ENCODE assay signal across 26 mouse cellular contexts in the genomic region with DNA sequence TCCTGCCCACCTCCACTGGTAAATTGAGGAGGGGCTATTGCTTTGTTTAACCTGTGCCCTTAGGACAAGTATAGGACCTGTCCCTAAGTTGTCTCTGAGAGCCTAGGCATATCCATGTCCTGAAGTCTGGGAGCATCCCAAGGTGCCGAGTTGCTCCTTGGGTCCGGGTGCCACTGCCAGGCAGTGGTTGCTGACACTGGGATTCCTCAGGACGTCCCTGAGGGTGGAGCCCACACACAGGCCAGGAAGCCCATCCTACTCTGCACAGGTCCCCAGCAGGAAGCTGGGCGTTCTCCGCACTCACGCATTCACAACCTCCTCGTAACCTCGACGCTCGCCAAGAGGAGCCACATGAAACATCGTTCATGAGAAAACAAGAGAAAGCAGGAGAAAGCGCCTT. TPM values are rescaled to one million over a fixed set of nuclear protein-coding genes. Genes with fewer than 3 reads are reported as not detected.
"Had no signal": no experiment of that assay in that cellular context is flagged by ENCODE, and none has a peak within 500 bp of the region (broad histone marks: within the 10 kb centered on the region; RNA-seq: fewer than 3 reads in every experiment).

No protein-coding gene starts in this region.

- H3K4me1 ChIP-seq: lung, embryonic 15.5 days; megakaryocyte, embryonic 14.5 days; midbrain, embryonic 13.5 days; midbrain, embryonic 15.5 days; neural tube, embryonic 12.5 days; stomach, embryonic 15.5 days had no signal

- H3K27ac ChIP-seq: lung, embryonic 15.5 days; macrophage; midbrain, embryonic 13.5 days; midbrain, embryonic 15.5 days; neural tube, embryonic 12.5 days; stomach, embryonic 15.5 days; stomach, postnatal 0 days had no signal

- H3K4me2 ChIP-seq: lung, embryonic 15.5 days; midbrain, embryonic 11.5 days; midbrain, embryonic 13.5 days; midbrain, embryonic 15.5 days; neural tube, embryonic 12.5 days; stomach, embryonic 15.5 days had no signal

- H3K9me3 ChIP-seq: lung, embryonic 15.5 days; megakaryocyte, embryonic 14.5 days; midbrain, embryonic 13.5 days; midbrain, embryonic 15.5 days; neural tube, embryonic 12.5 days; stomach, embryonic 15.5 days had no signal

- H3K27me3 ChIP-seq: lung, embryonic 15.5 days; midbrain, embryonic 13.5 days; midbrain, embryonic 15.5 days; neural tube, embryonic 12.5 days; stomach, embryonic 15.5 days had no signal

- DNase-seq: liver, postnatal 0 days; lung, adult 2 months; lung, postnatal 14 days; lung, postnatal 36 days; retina, postnatal 1 day; right cerebral cortex, adult 18-20 months; right cerebral cortex, postnatal 25 days; right cerebral cortex, postnatal 4 days; thymus, adult 2 months; thymus, postnatal 25 days; thymus, postnatal 4 days had no signal

- ATAC-seq: liver, postnatal 0 days; lung, postnatal 0 days; midbrain, embryonic 13.5 days; midbrain, embryonic 15.5 days had no signal

- H3K9ac ChIP-seq: liver, postnatal 0 days; lung, embryonic 15.5 days; midbrain, embryonic 13.5 days; midbrain, embryonic 15.5 days; neural tube, embryonic 12.5 days; stomach, embryonic 15.5 days had no signal

- H3K4me3 ChIP-seq: lung, embryonic 15.5 days; megakaryocyte, embryonic 14.5 days; midbrain, embryonic 13.5 days; midbrain, embryonic 15.5 days; neural tube, embryonic 12.5 days; stomach, embryonic 15.5 days had no signal

RNA-seq across cellular contexts. Expression of a gene that starts 25.2 kb away (rescaled TPM):
- total RNA-seq: megakaryocyte progenitor cell, adult 5-6 weeks; monocyte, adult 5-6 weeks had no signal
- polyA plus RNA-seq: liver, postnatal 0 days; lung, embryonic 15.5 days; lung, postnatal 0 days; macrophage; midbrain, embryonic 11.5 days; midbrain, embryonic 13.5 days; midbrain, embryonic 15.5 days; midbrain, postnatal 0 days; neural tube, embryonic 12.5 days; neural tube, embryonic 14.5 days; stomach, embryonic 15.5 days; stomach, postnatal 0 days; urinary bladder, adult 2 months had no signal
